Mouse (Mus musculus): ENCODE data around the gene Cd38. TPM values are rescaled to one million over a fixed set of nuclear protein-coding genes. Genes with fewer than 3 reads are reported as not detected.

Gene Cd38
- polyA plus RNA-seq, 1 experiment: 6.1 TPM

DNA sequence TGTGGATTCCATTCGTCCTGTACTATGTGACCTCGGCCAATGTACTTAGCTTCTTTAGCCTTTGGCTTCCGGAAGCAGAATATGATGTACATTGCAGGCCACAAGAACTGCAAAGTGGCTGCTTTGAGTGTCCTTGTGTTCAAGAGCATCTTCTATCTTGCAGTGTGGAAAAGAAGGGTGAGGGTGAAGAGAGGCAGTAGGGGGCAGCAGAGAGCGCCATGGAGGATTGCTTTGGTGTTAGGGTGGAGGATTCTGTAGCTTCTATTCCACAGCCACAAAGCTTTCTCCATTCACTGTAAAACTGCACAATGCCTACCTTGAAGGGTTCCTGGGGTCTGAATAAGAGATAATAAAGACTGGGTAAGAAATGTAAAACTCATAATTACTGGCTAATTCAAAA, 55.6 kb downstream of the Cd38 start:
- peak; percentile 7 to 86 for DNase-seq (ENCODE audit: extremely low spot score in 1 of 2, low spot score in 1 of 2)

DNA sequence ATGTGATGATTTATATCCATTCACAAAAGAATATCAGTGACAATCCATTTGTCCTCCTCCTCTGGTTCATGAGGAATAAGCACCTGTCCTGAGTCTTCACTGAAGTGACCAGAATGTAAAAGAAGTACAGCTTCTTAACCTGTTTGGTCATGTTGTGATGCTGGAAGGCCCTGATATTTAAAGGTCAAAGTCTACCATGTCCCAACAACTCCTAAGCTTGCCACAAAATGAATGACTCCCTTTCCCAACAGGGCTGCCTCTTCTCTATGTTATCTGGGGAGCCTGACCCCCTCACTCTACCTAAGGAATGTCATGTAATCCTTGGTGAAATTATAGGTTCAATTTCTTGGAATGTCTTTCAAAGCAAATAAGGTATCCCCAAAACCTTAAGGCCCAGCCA, 59.4 kb downstream of the Cd38 start:
- DNase-seq (ENCODE audit: extremely low spot score in 1 of 2, low spot score in 1 of 2): no peak

DNA sequence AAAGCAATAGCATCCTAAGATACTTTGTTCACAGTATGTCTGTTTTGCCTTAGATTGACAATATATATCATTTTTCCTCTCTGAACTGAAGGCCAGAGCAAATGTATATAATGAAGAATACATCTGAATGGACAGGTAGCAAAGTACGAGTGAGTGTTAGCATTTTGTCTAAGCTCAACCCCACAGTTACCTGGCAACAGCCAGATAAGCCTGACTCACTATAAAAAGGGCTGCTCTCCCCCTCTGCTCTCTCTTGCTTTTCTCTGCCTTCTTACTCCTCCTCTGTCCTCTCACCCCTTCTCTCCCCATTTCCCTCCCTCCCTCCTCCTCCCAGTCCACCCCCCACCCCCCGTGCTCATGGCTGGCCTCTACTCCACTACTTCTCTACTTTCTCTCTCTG, 64.9 kb downstream of the Cd38 start:
- DNase-seq (ENCODE audit: extremely low spot score in 1 of 2, low spot score in 1 of 2): no peak

DNA sequence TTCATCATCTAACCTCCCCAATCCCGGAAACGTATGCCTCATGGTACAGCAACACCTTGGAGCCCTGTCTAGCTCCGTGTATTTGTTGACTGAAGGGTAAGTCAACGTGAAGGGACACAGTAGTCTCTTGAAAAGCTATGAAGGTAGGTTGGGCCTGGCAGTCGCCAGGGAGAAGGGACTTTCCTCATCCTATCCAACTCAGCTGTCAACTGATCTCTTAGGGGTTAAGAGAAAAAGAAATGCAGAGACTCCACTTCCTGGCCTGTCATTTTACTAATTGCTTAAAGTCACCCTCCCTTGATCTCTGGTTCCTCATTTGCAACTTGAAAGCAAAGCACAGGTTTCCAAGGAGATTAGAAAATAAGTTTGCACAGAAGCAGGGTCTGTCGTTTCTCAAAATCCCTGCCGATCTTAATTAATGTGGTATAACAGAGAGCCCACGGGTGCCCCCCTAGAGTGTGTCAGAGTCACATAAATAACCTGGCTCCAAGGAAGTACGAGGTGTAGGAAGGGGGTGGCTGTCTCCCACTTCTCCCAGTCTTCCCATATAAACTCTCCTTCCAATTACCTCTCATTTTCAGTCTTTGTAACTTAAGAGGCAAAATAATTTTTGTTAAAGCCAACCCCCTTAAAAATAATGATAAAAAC, 79.1 kb downstream of the Cd38 start:
- DNase-seq (ENCODE audit: extremely low spot score in 1 of 2, low spot score in 1 of 2): no peak

DNA sequence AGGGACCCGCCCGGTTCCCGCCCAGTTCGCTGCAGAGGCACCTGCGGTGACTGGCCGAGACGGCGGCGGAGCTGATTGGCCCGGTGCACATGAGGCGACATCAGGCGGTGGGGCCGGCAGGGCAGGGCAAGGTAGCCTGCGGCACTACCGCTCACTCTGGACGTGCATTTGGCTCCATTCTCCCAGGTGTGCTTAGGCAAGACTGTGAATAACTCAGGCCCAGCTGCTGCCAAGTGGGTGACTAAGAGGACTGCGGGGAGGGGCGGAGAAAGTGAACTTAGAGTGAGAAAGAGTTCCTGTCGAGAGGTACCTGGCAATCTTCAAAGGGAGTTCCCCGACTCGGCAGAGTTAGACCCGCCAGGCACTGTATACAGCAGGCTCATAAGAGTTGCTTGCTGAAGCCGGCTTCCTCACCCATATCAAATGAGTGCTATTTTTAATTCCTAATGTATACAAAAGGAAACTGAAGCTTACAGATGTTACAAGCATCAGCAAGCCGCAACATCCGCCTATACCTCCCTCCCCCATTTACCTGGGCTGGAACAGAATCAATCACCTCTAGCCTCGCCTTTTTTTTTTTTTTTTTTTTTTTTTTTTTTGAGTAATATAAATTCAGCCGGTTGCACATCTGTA, 79.9 kb downstream of the Cd38 start:
- DNase-seq (ENCODE audit: extremely low spot score in 1 of 2, low spot score in 1 of 2): peak; percentile 3 to 13

DNA sequence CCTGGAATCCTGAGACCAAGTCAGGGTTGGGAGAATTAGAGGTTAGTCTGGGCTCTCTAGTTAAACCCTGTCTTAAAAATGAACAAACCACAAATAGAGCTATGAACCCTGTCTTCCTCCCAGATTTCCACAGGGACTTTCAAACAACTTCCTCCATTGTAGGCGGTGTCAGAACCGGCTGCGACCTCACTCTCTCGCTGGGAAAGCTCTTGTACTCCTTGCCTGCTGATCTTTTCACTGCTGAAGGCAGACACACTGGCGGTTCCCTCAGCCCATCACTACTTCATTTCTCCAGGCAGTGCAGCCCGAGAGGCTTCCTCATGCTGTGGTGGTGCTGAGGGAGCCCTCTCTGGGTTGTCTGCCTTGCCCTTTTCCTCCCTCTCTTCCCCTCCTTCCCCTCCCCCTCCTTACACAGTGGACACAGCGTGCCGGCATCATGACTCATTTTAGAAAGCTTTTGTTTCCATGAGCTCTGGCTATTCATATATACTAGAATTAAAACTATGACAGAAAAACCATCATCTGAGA, 80.5 kb downstream of the Cd38 start:
- DNase-seq (ENCODE audit: extremely low spot score in 1 of 2, low spot score in 1 of 2): peak in 1 of 2 experiments; percentile 2

DNA sequence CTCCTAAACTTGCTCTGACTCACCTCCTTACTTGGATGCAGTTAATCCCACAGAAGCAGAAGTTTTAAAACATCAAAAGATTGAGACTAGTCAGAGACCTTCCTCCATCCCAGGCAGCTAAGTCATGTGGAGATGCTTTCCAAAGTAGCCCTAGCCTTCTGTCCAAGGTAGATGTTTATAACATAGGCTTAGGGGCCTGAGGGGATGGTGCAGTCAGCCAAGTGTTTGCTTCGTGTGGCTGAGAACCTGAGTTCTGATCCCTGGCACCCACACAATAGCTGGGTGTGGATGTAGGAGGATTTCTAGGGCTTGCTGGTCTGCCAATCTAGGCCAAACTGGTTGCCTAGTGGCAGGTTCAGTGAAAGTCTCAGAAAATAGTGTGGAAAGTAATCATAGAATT, 84.9 kb downstream of the Cd38 start:
- no peak for DNase-seq (ENCODE audit: extremely low spot score in 1 of 2, low spot score in 1 of 2)

DNA sequence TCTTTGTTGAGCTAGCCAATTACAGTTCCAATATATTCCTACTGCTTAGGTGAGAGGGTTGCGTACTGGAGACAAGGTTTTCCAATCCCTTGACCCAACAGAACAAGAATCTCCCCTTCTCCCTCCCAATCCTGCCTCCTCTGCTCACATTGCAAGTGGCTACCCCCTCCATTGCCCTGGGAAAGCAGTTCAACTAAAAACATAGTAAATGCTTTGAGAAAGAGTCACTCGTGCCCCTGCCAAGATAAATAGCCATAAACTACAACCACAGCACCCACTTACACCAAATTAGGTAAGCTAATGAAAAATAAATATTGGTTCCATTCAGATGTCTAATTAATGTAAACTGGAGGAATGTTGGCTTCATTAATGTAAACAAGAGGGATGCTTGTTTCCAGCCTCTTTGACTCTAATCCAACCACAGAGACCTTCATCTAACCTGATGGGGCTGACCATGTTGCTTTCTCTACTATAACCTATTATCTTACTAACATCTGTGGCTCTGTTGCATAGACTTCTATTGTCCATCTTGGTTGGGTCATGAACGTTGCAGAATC, 91.6 kb downstream of the Cd38 start:
- no peak for DNase-seq (ENCODE audit: extremely low spot score in 1 of 2, low spot score in 1 of 2)

DNA sequence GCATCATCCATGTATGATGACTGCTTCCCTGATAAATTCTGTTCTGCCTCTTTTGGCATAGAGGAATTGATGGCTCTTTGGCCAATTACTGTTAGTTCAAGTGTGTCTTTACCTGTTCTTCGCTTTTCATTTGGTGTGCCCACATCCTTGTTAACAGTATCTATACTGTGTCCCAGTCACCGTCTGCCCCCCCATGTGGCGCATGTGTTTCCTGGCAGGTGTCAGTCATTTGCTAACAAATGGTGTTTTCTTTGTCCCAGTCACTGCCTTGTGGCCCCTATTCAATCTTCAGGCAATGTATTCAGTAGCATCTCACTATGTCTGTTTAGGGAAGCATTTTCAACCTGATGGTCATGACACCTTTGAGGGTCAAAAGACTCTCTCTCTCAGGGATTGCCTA, 92.7 kb downstream of the Cd38 start:
- DNase-seq (ENCODE audit: extremely low spot score in 1 of 2, low spot score in 1 of 2): no peak

Other genes with a start within 250 kb of the Cd38 start
- 16.0 and 17.4 TPM in 2 replicates for gene Cc2d2a, start 206.2 kb upstream of the Cd38 start, polyA plus RNA-seq (2012; rRNA removed)
- gene Bst1, start 49.7 kb upstream of the Cd38 start, polyA plus RNA-seq (2012; rRNA removed): 0.34 and 0.44 TPM in 2 replicates
- 62.3 and 66.9 TPM in 2 replicates for gene Fbxl5, start 46.9 kb upstream of the Cd38 start, polyA plus RNA-seq (2012; rRNA removed)
- 0.19 and 0.60 TPM in 2 replicates for gene Gm7879, start 44.6 kb downstream of the Cd38 start, polyA plus RNA-seq (2012; rRNA removed)
- gene Fgfbp1, start 113.2 kb downstream of the Cd38 start, polyA plus RNA-seq (2012; rRNA removed): 2.8 and 6.5 TPM in 2 replicates
- 15.2 and 16.7 TPM in 2 replicates for gene Prom1, start 233.5 kb downstream of the Cd38 start, polyA plus RNA-seq (2012; rRNA removed)